Comparison of ENCODE assay signal across 26 mouse cellular contexts in genomic region chr7:94332601-94333000, GRCm38 (mm10).
"Had no signal": no experiment of that assay in that cellular context is flagged by ENCODE, and none has a peak within 500 bp of the region (broad histone marks: within the 10 kb centered on the region; RNA-seq: fewer than 3 reads in every experiment).

No protein-coding gene starts in this region.

- H3K9ac ChIP-seq: heart, embryonic 12.5 days; hindbrain, embryonic 12.5 days; hindbrain, embryonic 14.5 days; kidney, embryonic 15.5 days; limb, embryonic 13.5 days; limb, embryonic 15.5 days; liver, embryonic 12.5 days; liver, embryonic 14.5 days had no signal

- H3K9me3 ChIP-seq: heart, embryonic 10.5 days; heart, embryonic 12.5 days; hindbrain, embryonic 10.5 days; hindbrain, embryonic 12.5 days; kidney, embryonic 15.5 days; limb, embryonic 13.5 days; limb, embryonic 15.5 days; liver, embryonic 12.5 days had no signal

- H3K4me2 ChIP-seq: heart, embryonic 12.5 days; hindbrain, embryonic 12.5 days; hindbrain, embryonic 14.5 days; kidney, embryonic 15.5 days; limb, embryonic 13.5 days; limb, embryonic 15.5 days; liver, embryonic 12.5 days had no signal

- H3K27ac ChIP-seq: gastrocnemius, adult 2 months; heart, embryonic 10.5 days; hindbrain, embryonic 10.5 days; hindbrain, embryonic 12.5 days; hindbrain, embryonic 14.5 days; kidney, embryonic 15.5 days; limb, embryonic 13.5 days; limb, embryonic 15.5 days; liver, embryonic 12.5 days; liver, embryonic 14.5 days had no signal

- H3K27me3 ChIP-seq: heart, embryonic 12.5 days; hindbrain, embryonic 12.5 days; kidney, embryonic 15.5 days; limb, embryonic 13.5 days; limb, embryonic 15.5 days; liver, embryonic 12.5 days had no signal

- DNase-seq: gastrocnemius, adult 2 months; gastrocnemius, postnatal 10 days; gastrocnemius, postnatal 25 days; heart, adult 18-20 months; heart, postnatal 10 days; heart, postnatal 4 days; kidney, adult 11 months; kidney, adult 8-10 months; kidney, postnatal 14 days; kidney, postnatal 36 days; layer of hippocampus, adult 9-11 months; layer of hippocampus, postnatal 36 days; left cerebral cortex, postnatal 4 days had no signal

- H3K4me3 ChIP-seq: gastrocnemius, adult 2 months; heart, embryonic 10.5 days; heart, embryonic 12.5 days; hindbrain, embryonic 10.5 days; hindbrain, embryonic 12.5 days; kidney, embryonic 15.5 days; limb, embryonic 13.5 days; limb, embryonic 15.5 days; liver, embryonic 12.5 days had no signal

- H3K4me1 ChIP-seq: heart, embryonic 10.5 days; heart, embryonic 12.5 days; hindbrain, embryonic 10.5 days; hindbrain, embryonic 12.5 days; kidney, embryonic 15.5 days; limb, embryonic 13.5 days; limb, embryonic 15.5 days; liver, embryonic 12.5 days had no signal

- H3K36me3 ChIP-seq: heart, embryonic 10.5 days; heart, embryonic 12.5 days; hindbrain, embryonic 10.5 days; hindbrain, embryonic 12.5 days; kidney, embryonic 15.5 days; limb, embryonic 13.5 days; limb, embryonic 15.5 days; liver, embryonic 12.5 days had no signal

- ATAC-seq: hindbrain, embryonic 16.5 days; inflammation-experienced regulatory T-cells, adult 6 months; intestine, embryonic 16.5 days; liver, embryonic 12.5 days had no signal
